Mouse (Mus musculus) kidney, embryonic 14.5 days (tissue): ENCODE measurements around the gene Spats2l. TPM values are rescaled to one million over a fixed set of nuclear protein-coding genes. Genes with fewer than 3 reads are reported as not detected.

Experiments
- ATAC-seq: fragments of 200-750 bp; cut with Nextera tagmentation; 2 replicates; pipeline ENCODE4 v1.8.0; 2017; ENCODE audit warnings: moderate number of reproducible peaks, mild to moderate bottlenecking, moderate TSS enrichment, moderate library complexity; ENCODE audit not compliant: low FRiP score, low TSS enrichment
- H3K27ac ChIP-seq: fragments of 300-500 bp; sonication (generic); 2 replicates; pipeline ENCODE4 v1.5.1; 2014; ENCODE audit warnings: low read depth, mild to moderate bottlenecking, low read length, moderate library complexity, mixed read lengths
- H3K27me3 ChIP-seq: fragments of 300-500 bp; sonication (generic); 2 replicates; pipeline ENCODE4 v1.6.1; 2014; ENCODE audit warnings: mild to moderate bottlenecking, low read length; ENCODE audit not compliant: control insufficient read depth, insufficient read depth
- H3K36me3 ChIP-seq: fragments of 300-500 bp; sonication (generic); 2 replicates; pipeline ENCODE4 v1.6.1; 2014; ENCODE audit warnings: low read length, mixed read lengths; ENCODE audit not compliant: control insufficient read depth, insufficient read depth
- H3K4me1 ChIP-seq: fragments of 300-500 bp; sonication (generic); 2 replicates; pipeline ENCODE4 v1.6.1; 2014; ENCODE audit warnings: low read length, mixed read lengths; ENCODE audit not compliant: control insufficient read depth, insufficient read depth
- H3K4me2 ChIP-seq: fragments of 300-500 bp; sonication (generic); replicated peaks from 2 replicates; pipeline ENCODE4 v1.6.1; 2014; ENCODE audit warnings: low read depth, mild to moderate bottlenecking, low read length
- H3K4me3 ChIP-seq: fragments of 300-500 bp; sonication (generic); 2 replicates; pipeline ENCODE4 v1.5.1; 2014; ENCODE audit warnings: mild to moderate bottlenecking, low read length
- H3K9ac ChIP-seq: fragments of 300-500 bp; sonication (generic); 2 replicates; pipeline ENCODE4 v1.6.1; 2014; ENCODE audit warnings: low read depth, mild to moderate bottlenecking, low read length, moderate library complexity
- H3K9me3 ChIP-seq: fragments of 300-500 bp; sonication (generic); 2 replicates; pipeline ENCODE4 v1.6.1; 2016; ENCODE audit warnings: low read length; ENCODE audit not compliant: control insufficient read depth
- WGBS: fragments of 180-500 bp; shearing (Covaris S2); extraction: QIAGEN DNeasy Blood & Tissue Kit; methylation state at CpG from one replicate; pipeline ENCODE4 v1.1.7; 2014; 5-methylcytosine and 5-hydroxymethylcytosine counted together
- polyA plus RNA-seq: library from polyadenylated mRNA; unstranded; fragments of >200 nt; fragmentation: Nextera tagmentation; extraction: Ambion mirVana; gene quantifications from 2 replicates; pipeline ENCODE4 v1.2.1, GENCODE M21; 2014

The Spats2l gene
- polyA plus RNA-seq: 39.4 and 47.4 TPM in 2 replicates

GRCm38 (mm10) chr1:57774001-57774667 is at the start of gene Spats2l:
TSS of gene Spats2l (plus strand) at chr1:57774162.
- H3K36me3 ChIP-seq: no peaks in the 10 kb centered on the region
- peaks cover 4% of the 10 kb centered on the region; the same call in 1 of the 2 replicates for H3K4me1 ChIP-seq
- H3K9me3 ChIP-seq: no peaks in the 10 kb centered on the region
- H3K9ac ChIP-seq: peak within 1 kb of the TSS; percentile 88
- ATAC-seq: peak; percentile 66
- H3K4me2 ChIP-seq: peak within 1 kb of the TSS; percentile 85
- WGBS: 1% methylated on average over 22 of the region's 22 CpGs
- peak within 1 kb of the TSS; percentile 90 for H3K27ac ChIP-seq
- peak within 1 kb of the TSS; percentile 82 for H3K4me3 ChIP-seq
- H3K27me3 ChIP-seq: no peaks in the 10 kb centered on the region

GRCm38 (mm10) chr1:57725268-57725667 is 48.7 kb upstream of the Spats2l start:
- no peaks in the 10 kb centered on the region for H3K36me3 ChIP-seq
- H3K9me3 ChIP-seq: no peaks in the 10 kb centered on the region
- no peak overlapping the region for H3K4me2 ChIP-seq
- H3K9ac ChIP-seq: no peak overlapping the region
- no peaks in the 10 kb centered on the region for H3K4me1 ChIP-seq
- H3K27ac ChIP-seq: no peak overlapping the region
- WGBS: 95% methylated on average over 5 of the region's 5 CpGs
- no peak for ATAC-seq
- H3K4me3 ChIP-seq: no peak overlapping the region
- H3K27me3 ChIP-seq: no peaks in the 10 kb centered on the region

GRCm38 (mm10) chr1:57735877-57736276 is 38.1 kb upstream of the Spats2l start:
- no peak for ATAC-seq

GRCm38 (mm10) chr1:57741740-57742139 is 32.2 kb upstream of the Spats2l start:
- no peak overlapping the region for H3K4me3 ChIP-seq
- no peak overlapping the region for H3K4me2 ChIP-seq
- H3K9me3 ChIP-seq: no peaks in the 10 kb centered on the region
- H3K4me1 ChIP-seq: no peaks in the 10 kb centered on the region
- no peak overlapping the region for H3K9ac ChIP-seq
- ATAC-seq: no peak
- no peaks in the 10 kb centered on the region for H3K36me3 ChIP-seq
- no peak overlapping the region for H3K27ac ChIP-seq
- WGBS: 75% methylated on average over 8 of the region's 8 CpGs
- no peaks in the 10 kb centered on the region for H3K27me3 ChIP-seq

More at GRCm38 (mm10) chr1:57735877-57736276, 38.1 kb upstream of the Spats2l start:
- Histone ChIP-seq H3K36me3 (no peaks in the 10 kb centered on the region), H3K9me3 (no peaks in the 10 kb centered on the region), H3K4me1 (no peaks in the 10 kb centered on the region), H3K27me3 (no peaks in the 10 kb centered on the region), H3K9ac (no peak overlapping the region), H3K27ac (no peak overlapping the region), H3K4me2 (no peak overlapping the region), H3K4me3 (no peak overlapping the region)
- 78% methylated on average over 4 of the region's 4 CpGs for WGBS

- no peaks in the 10 kb centered on the region for H3K27me3 ChIP-seq
- WGBS: 69% methylated on average over 2 of the region's 2 CpGs
- H3K9ac ChIP-seq: no peak overlapping the region
- no peak overlapping the region for H3K27ac ChIP-seq
- no peak; the same call in 1 of the 2 replicates for ATAC-seq
- no peaks in the 10 kb centered on the region for H3K36me3 ChIP-seq
- H3K9me3 ChIP-seq: no peaks in the 10 kb centered on the region
- no peaks in the 10 kb centered on the region for H3K4me1 ChIP-seq
- no peak overlapping the region for H3K4me2 ChIP-seq
- no peak overlapping the region for H3K4me3 ChIP-seq
These were observed 31.7 kb upstream of the Spats2l start for GRCm38 (mm10) chr1:57742266-57742665.

GRCm38 (mm10) chr1:57751781-57752180 is 22.2 kb upstream of the Spats2l start:
- no peak for ATAC-seq
- WGBS: 70% methylated on average over 3 of the region's 3 CpGs

GRCm38 (mm10) chr1:57766396-57766795 is 7.6 kb upstream of the Spats2l start:
- Histone ChIP-seq H3K36me3 (no peaks in the 10 kb centered on the region), H3K9me3 (no peaks in the 10 kb centered on the region), H3K4me3 (no peak overlapping the region), H3K4me2 (no peak overlapping the region), H3K9ac (no peak overlapping the region), H3K4me1 (no peaks in the 10 kb centered on the region), H3K27me3 (no peaks in the 10 kb centered on the region), H3K27ac (no peak overlapping the region)
- 89% methylated on average over 7 of the region's 7 CpGs for WGBS
- no peak for ATAC-seq

More at GRCm38 (mm10) chr1:57751781-57752180, 22.2 kb upstream of the Spats2l start:
- Histone ChIP-seq H3K9me3 (no peaks in the 10 kb centered on the region), H3K27me3 (no peaks in the 10 kb centered on the region), H3K4me1 (no peaks in the 10 kb centered on the region), H3K9ac (no peak overlapping the region), H3K4me3 (no peak overlapping the region), H3K36me3 (no peaks in the 10 kb centered on the region), H3K4me2 (no peak overlapping the region), H3K27ac (no peak overlapping the region)

GRCm38 (mm10) chr1:57773326-57773725 is 636 bp upstream of the Spats2l start:
- no peak overlapping the region for H3K4me2 ChIP-seq
- no peaks in the 10 kb centered on the region for H3K9me3 ChIP-seq
- H3K36me3 ChIP-seq: no peaks in the 10 kb centered on the region
- H3K27me3 ChIP-seq: no peaks in the 10 kb centered on the region
- ATAC-seq: no peak
- 72% methylated on average over 5 of the region's 5 CpGs for WGBS
- H3K4me3 ChIP-seq: no peak overlapping the region
- peaks cover 4% of the 10 kb centered on the region; the same call in 1 of the 2 replicates for H3K4me1 ChIP-seq
- no peak overlapping the region for H3K27ac ChIP-seq
- H3K9ac ChIP-seq: no peak overlapping the region; the same call in 1 of the 2 replicates

- peak overlapping the region; percentile 88 for H3K9ac ChIP-seq
- ATAC-seq: peak; percentile 90
- no peaks in the 10 kb centered on the region for H3K27me3 ChIP-seq
- no peaks in the 10 kb centered on the region for H3K9me3 ChIP-seq
- H3K4me3 ChIP-seq: peak overlapping the region; percentile 82
- peaks cover 4% of the 10 kb centered on the region; the same call in 1 of the 2 replicates for H3K4me1 ChIP-seq
- peak overlapping the region; percentile 85 for H3K4me2 ChIP-seq
- H3K27ac ChIP-seq: peak overlapping the region; percentile 90
- WGBS: under 1% methylated on average over 91 of the region's 113 CpGs
- no peaks in the 10 kb centered on the region for H3K36me3 ChIP-seq
These were observed 920 bp downstream of the Spats2l start for GRCm38 (mm10) chr1:57774668-57775495.
